ENCODE assay signal across 8 mouse cellular contexts in genomic region chr1:176818763-176819162, GRCm38 (mm10). TPM values are rescaled to one million over a fixed set of nuclear protein-coding genes. Genes with fewer than 3 reads are reported as not detected.
DNase-seq lines count a peak whose midpoint lies in the region; ATAC-seq and TF ChIP-seq lines count a peak whose summit lies in the region.

No protein-coding gene starts in this region.

- peaks cover 3% of the 10 kb centered on the region; the same call in 1 of the 2 replicates for H3K4me1 ChIP-seq in kidney, embryonic 15.5 days
- peaks cover 6% of the 10 kb centered on the region for H3K4me1 ChIP-seq in bone marrow, adult 2 months (ENCODE audit: control insufficient read depth, insufficient read depth, low read length)
- H3K4me1 ChIP-seq in forebrain, embryonic 10.5 days: peaks cover 15% of the 10 kb centered on the region
- peaks cover 6% of the 10 kb centered on the region for H3K4me1 ChIP-seq in forebrain, embryonic 12.5 days

- H3K27me3 ChIP-seq in kidney, embryonic 15.5 days: no peaks in the 10 kb centered on the region
- H3K27me3 ChIP-seq in forebrain, embryonic 10.5 days (ENCODE audit: poor library complexity, severe bottlenecking): no peaks in the 10 kb centered on the region
- H3K27me3 ChIP-seq in forebrain, embryonic 12.5 days: no peaks in the 10 kb centered on the region

- TF ChIP-seq CTCF in bone marrow, adult 2 months (IDR thresholded peaks at IDR 0.05; ENCODE audit: control insufficient read depth, insufficient read depth, low read length): no peak

- no peak overlapping the region for H3K9ac ChIP-seq in kidney, embryonic 15.5 days
- no peak overlapping the region for H3K9ac ChIP-seq in forebrain, embryonic 12.5 days

- no peak overlapping the region for H3K27ac ChIP-seq in kidney, embryonic 15.5 days
- H3K27ac ChIP-seq in bone marrow, adult 2 months (ENCODE audit: control insufficient read depth, insufficient read depth, low read depth, low read length, poor library complexity): peak overlapping the region; percentile 42; the same call in 1 of the 2 replicates
- H3K27ac ChIP-seq in forebrain, embryonic 10.5 days: no peak overlapping the region
- no peak overlapping the region for H3K27ac ChIP-seq in forebrain, embryonic 12.5 days

- intact Hi-C loops in heart, postnatal 25 days (cut with DNase I): no loop called here

- H3K36me3 ChIP-seq in kidney, embryonic 15.5 days: no peaks in the 10 kb centered on the region
- H3K36me3 ChIP-seq in forebrain, embryonic 10.5 days (replicated peaks): no peaks in the 10 kb centered on the region
- no peaks in the 10 kb centered on the region for H3K36me3 ChIP-seq in forebrain, embryonic 12.5 days (replicated peaks)

- H3K4me2 ChIP-seq in kidney, embryonic 15.5 days: no peak overlapping the region
- no peak overlapping the region for H3K4me2 ChIP-seq in forebrain, embryonic 12.5 days

- no peaks in the 10 kb centered on the region for H3K9me3 ChIP-seq in kidney, embryonic 15.5 days (replicated peaks)
- no peaks in the 10 kb centered on the region for H3K9me3 ChIP-seq in forebrain, embryonic 10.5 days
- H3K9me3 ChIP-seq in forebrain, embryonic 12.5 days: no peaks in the 10 kb centered on the region

- no peak for ATAC-seq in kidney, embryonic 15.5 days (replicated peaks; ENCODE audit: low FRiP score)
- ATAC-seq in forebrain, embryonic 12.5 days (ENCODE audit: low FRiP score): no peak

- peak; percentile 37 for DNase-seq in kidney, adult 11 months
- DNase-seq in heart, postnatal 25 days (ENCODE audit: low spot score): peak; percentile 48
- peak; percentile 29 to 53 for DNase-seq in lung, postnatal 4 days
- DNase-seq in forebrain, embryonic 10.5 days (ENCODE audit: extremely low spot score, low spot score): no peak
- no peak for DNase-seq in T-cell, adult 2 months (ENCODE audit: low spot score)

- H3K4me3 ChIP-seq in kidney, embryonic 15.5 days (replicated peaks): no peak overlapping the region
- H3K4me3 ChIP-seq in bone marrow, adult 2 months (replicated peaks; ENCODE audit: control insufficient read depth, low read depth, low read length): no peak overlapping the region
- H3K4me3 ChIP-seq in forebrain, embryonic 10.5 days: no peak overlapping the region
- H3K4me3 ChIP-seq in forebrain, embryonic 12.5 days (replicated peaks): no peak overlapping the region

- no peak for TF ChIP-seq POLR2A in bone marrow, adult 2 months (IDR thresholded peaks at IDR 0.05; ENCODE audit: borderline replicate concordance, control insufficient read depth, low read depth, low read length)

- WGBS in kidney, embryonic 15.5 days: 65% methylated on average over 6 of the region's 6 CpGs
- 40% methylated on average over 6 of the region's 6 CpGs for WGBS in bone marrow, adult 2 months
- 76% methylated on average over 6 of the region's 6 CpGs for WGBS in forebrain, embryonic 10.5 days
- 84% methylated on average over 6 of the region's 6 CpGs for WGBS in forebrain, embryonic 12.5 days

RNA-seq across cellular contexts. Expression of gene Sdccag8, which starts 4.3 kb away (rescaled TPM):
- 17.1 and 17.3 TPM in 2 replicates for polyA plus RNA-seq in kidney, embryonic 15.5 days (2015; fragmentation: Nextera tagmentation; extraction: Ambion mirVana)
- 3.8 and 9.2 TPM in 2 replicates for polyA plus RNA-seq in bone marrow, adult 2 months (2011; ENCODE audit: insufficient read depth, insufficient read length, low replicate concordance, missing spikeins)
- total RNA-seq in heart, postnatal 25 days (2021): 1 to 10 TPM; 3.7 to 3.9 TPM
- polyA plus RNA-seq in forebrain, embryonic 10.5 days (2016; fragmentation: Nextera tagmentation; extraction: Ambion mirVana): 17.2 and 18.1 TPM in 2 replicates
- 22.8 and 23.3 TPM in 2 replicates for polyA plus RNA-seq in forebrain, embryonic 12.5 days (2016; fragmentation: Nextera tagmentation; extraction: Ambion mirVana)

RNA-seq across cellular contexts. Expression of gene Cep170, which starts 4.9 kb away (rescaled TPM):
- 21.5 and 21.9 TPM in 2 replicates for polyA plus RNA-seq in kidney, embryonic 15.5 days (2015; fragmentation: Nextera tagmentation; extraction: Ambion mirVana)
- polyA plus RNA-seq in bone marrow, adult 2 months (2011; ENCODE audit: insufficient read depth, insufficient read length, low replicate concordance, missing spikeins): 6.3 and 12.1 TPM in 2 replicates
- total RNA-seq in heart, postnatal 25 days (2021): 10 to 100 TPM; 19.1 to 28.7 TPM
- polyA plus RNA-seq in forebrain, embryonic 10.5 days (2016; fragmentation: Nextera tagmentation; extraction: Ambion mirVana): 30.7 and 32.2 TPM in 2 replicates
- polyA plus RNA-seq in forebrain, embryonic 12.5 days (2016; fragmentation: Nextera tagmentation; extraction: Ambion mirVana): 104 and 108 TPM in 2 replicates

Comparison
In these comparisons a context has a peak if more than half of its experiments do, and no peak if none do; other contexts are left out.
1. DNase-seq: peak in kidney, adult 11 months (single experiment), heart, postnatal 25 days (single experiment) and lung, postnatal 4 days (2 of 2); none in forebrain, embryonic 10.5 days (single experiment) and T-cell, adult 2 months (single experiment).